Mouse (Mus musculus) MEL (cell line): Measurements from ENCODE around the gene Card10. TPM values are rescaled to one million over a fixed set of nuclear protein-coding genes. Genes with fewer than 3 reads are reported as not detected.

Experiments
- DNase-seq: peaks from one replicate; pipeline ENCODE4 v3.0.0; 2011; ENCODE audit warnings: low read depth, low spot score
- H3K27ac ChIP-seq: 2 replicates; pipeline ENCODE4 v1.5.1; 2012; ENCODE audit warnings: low read depth, mild to moderate bottlenecking, control low read depth, low read length, moderate library complexity; ENCODE audit not compliant: control insufficient read depth
- H3K27me3 ChIP-seq, 2 experiments: fragments of 150-350 bp in 1 of 2; sonication (generic) in 1 of 2; 2 replicates each; pipeline ENCODE4 v1.6.1; 2012; ENCODE audit warnings: low read length in 2 of 2, mild to moderate bottlenecking in 2 of 2, improper control_type of control experiment in 1 of 2, moderate library complexity in 1 of 2; ENCODE audit not compliant: insufficient read depth in 2 of 2, control insufficient read depth in 1 of 2
- H3K36me3 ChIP-seq, 2 experiments: 2 replicates each; pipeline ENCODE4 v1.6.1; 2012 to 2014; ENCODE audit warnings: low read length in 2 of 2, improper control_type of control experiment in 1 of 2, inconsistent platforms in 1 of 2, mild to moderate bottlenecking in 1 of 2; ENCODE audit not compliant: insufficient read depth in 2 of 2, control insufficient read depth in 1 of 2
- H3K4me1 ChIP-seq, 2 experiments: fragments of 150-350 bp in 1 of 2; sonication (generic) in 1 of 2; 2 replicates each; pipeline ENCODE4 v1.6.1; 2012; ENCODE audit warnings: low read length in 2 of 2, improper control_type of control experiment in 1 of 2, mild to moderate bottlenecking in 1 of 2; ENCODE audit not compliant: insufficient read depth in 2 of 2, control insufficient read depth in 1 of 2
- H3K4me3 ChIP-seq, 2 experiments: fragments of 150-350 bp in 1 of 2; sonication (generic) in 1 of 2; 2 replicates each; pipeline ENCODE4 v1.5.1; 2012; ENCODE audit warnings: low read depth in 2 of 2, low read length in 2 of 2, mild to moderate bottlenecking in 2 of 2, moderate library complexity in 2 of 2, control low read depth in 1 of 2, improper control_type of control experiment in 1 of 2; ENCODE audit not compliant: control insufficient read depth in 1 of 2, insufficient read depth in 1 of 2
- H3K79me2 ChIP-seq: 2 replicates; pipeline ENCODE4 v1.6.1; 2012; ENCODE audit warnings: mild to moderate bottlenecking, low read length, moderate library complexity; ENCODE audit not compliant: control insufficient read depth, poor library complexity, insufficient read depth
- H3K9ac ChIP-seq: 2 replicates; pipeline ENCODE4 v1.6.1; 2012; ENCODE audit warnings: low read depth, mild to moderate bottlenecking, control low read depth, low read length, moderate library complexity; ENCODE audit not compliant: control insufficient read depth, poor library complexity, severe bottlenecking
- H3K9me3 ChIP-seq: fragments of 150-350 bp; sonication (generic); replicated peaks from 2 replicates; pipeline ENCODE4 v1.6.1; 2012; ENCODE audit warnings: mild to moderate bottlenecking, low read length, improper control_type of control experiment, moderate library complexity; ENCODE audit not compliant: insufficient read depth
- CHD1 ChIP-seq: IDR thresholded peaks from 2 replicates; pipeline ENCODE4 v1.6.1; 2012; ENCODE audit warnings: low read depth, mild to moderate bottlenecking, inconsistent platforms, low read length, improper control_type of control experiment
- CHD2 ChIP-seq: IDR thresholded peaks from 2 replicates; pipeline ENCODE4 v1.6.1; 2011; ENCODE audit warnings: low read length, improper control_type of control experiment
- CTCF ChIP-seq, 3 experiments: IDR thresholded peaks in 2 of 3; conservative IDR thresholded peaks in 1 of 3; 2 replicates each; pipeline ENCODE4 v1.5.1; 2011 to 2012; ENCODE audit warnings: low read length in 3 of 3, low read depth in 2 of 3, mild to moderate bottlenecking in 2 of 3, improper control_type of control experiment in 1 of 3, inconsistent platforms in 1 of 3, mixed read lengths in 1 of 3, moderate library complexity in 1 of 3; ENCODE audit not compliant: control insufficient read depth in 1 of 3, insufficient read depth in 1 of 3, poor library complexity in 1 of 3, severe bottlenecking in 1 of 3
- EP300 ChIP-seq, 2 experiments: IDR thresholded peaks; 2 replicates each; pipeline ENCODE4 v1.6.1; 2011; ENCODE audit warnings: improper control_type of control experiment in 2 of 2, low read length in 2 of 2, low read depth in 1 of 2, mild to moderate bottlenecking in 1 of 2
- GABPA ChIP-seq: IDR thresholded peaks from 2 replicates; pipeline ENCODE4 v1.6.1; 2012; ENCODE audit warnings: low read depth, mild to moderate bottlenecking, inconsistent platforms, low read length, improper control_type of control experiment, moderate library complexity
- GATA1 ChIP-seq: IDR thresholded peaks from 2 replicates; pipeline ENCODE4 v1.6.1; 2011; ENCODE audit warnings: low read depth, low read length, improper control_type of control experiment
- MYB ChIP-seq: IDR thresholded peaks from 2 replicates; pipeline ENCODE4 v1.6.1; 2011; ENCODE audit warnings: mild to moderate bottlenecking, low read depth, low read length, improper control_type of control experiment
- MYC ChIP-seq: IDR thresholded peaks from 2 replicates; pipeline ENCODE4 v1.6.1; 2011; ENCODE audit warnings: low read depth, mild to moderate bottlenecking, low read length, improper control_type of control experiment, moderate library complexity
- NELFE ChIP-seq: IDR thresholded peaks from 2 replicates; pipeline ENCODE4 v1.6.1; 2011; ENCODE audit warnings: low read depth, low read length, improper control_type of control experiment
- POLR2A ChIP-seq, 2 experiments: IDR thresholded peaks; 2 replicates each; pipeline ENCODE4 v1.6.1; 2011 to 2012; ENCODE audit warnings: low read length in 2 of 2, mild to moderate bottlenecking in 2 of 2, control low read depth in 1 of 2, improper control_type of control experiment in 1 of 2, low read depth in 1 of 2, moderate library complexity in 1 of 2; ENCODE audit not compliant: control insufficient read depth in 1 of 2, insufficient read depth in 1 of 2, poor library complexity in 1 of 2
- POLR2AphosphoS2 ChIP-seq: IDR thresholded peaks from 2 replicates; pipeline ENCODE4 v1.6.1; 2011; ENCODE audit warnings: low read length, improper control_type of control experiment
- RCOR1 ChIP-seq: IDR thresholded peaks from 2 replicates; pipeline ENCODE4 v1.6.1; 2012; ENCODE audit warnings: low read depth, mild to moderate bottlenecking, inconsistent platforms, low read length, improper control_type of control experiment
- SMC3 ChIP-seq: IDR thresholded peaks from 2 replicates; pipeline ENCODE4 v1.6.1; 2011; ENCODE audit warnings: low read depth, low read length, improper control_type of control experiment
- UBTF ChIP-seq: IDR thresholded peaks from 2 replicates; pipeline ENCODE4 v1.6.1; 2012; ENCODE audit warnings: low read depth, mild to moderate bottlenecking, inconsistent platforms, low read length, improper control_type of control experiment, moderate library complexity, borderline replicate concordance; ENCODE audit not compliant: insufficient read depth
- ZKSCAN1 ChIP-seq: IDR thresholded peaks from 2 replicates; pipeline ENCODE4 v1.6.1; 2012; ENCODE audit warnings: low read depth, mild to moderate bottlenecking, inconsistent platforms, low read length, improper control_type of control experiment, moderate library complexity
- polyA plus RNA-seq, 2 experiments: library from polyadenylated mRNA; stranded (reverse) in 1 of 2; unstranded in 1 of 2; fragments of >175 nt in 1 of 2; fragments of >200 nt in 1 of 2; gene quantifications; 2 replicates each; pipeline versions ENCODE4 v1.2.1 to v1.2.4; 2012; ENCODE audit warnings: low replicate concordance in 2 of 2, low read depth in 1 of 2; ENCODE audit not compliant: insufficient read length in 2 of 2, insufficient read depth in 1 of 2, missing spikeins in 1 of 2
- total RNA-seq: library from RNA; depleted of rRNA; stranded (reverse); fragments of 300-350 nt; gene quantifications from 2 replicates; pipeline ENCODE4 v1.2.3, GENCODE M21; 2012

Gene Card10
- total and polyA plus RNA-seq, 3 experiments = not detected

DNA sequence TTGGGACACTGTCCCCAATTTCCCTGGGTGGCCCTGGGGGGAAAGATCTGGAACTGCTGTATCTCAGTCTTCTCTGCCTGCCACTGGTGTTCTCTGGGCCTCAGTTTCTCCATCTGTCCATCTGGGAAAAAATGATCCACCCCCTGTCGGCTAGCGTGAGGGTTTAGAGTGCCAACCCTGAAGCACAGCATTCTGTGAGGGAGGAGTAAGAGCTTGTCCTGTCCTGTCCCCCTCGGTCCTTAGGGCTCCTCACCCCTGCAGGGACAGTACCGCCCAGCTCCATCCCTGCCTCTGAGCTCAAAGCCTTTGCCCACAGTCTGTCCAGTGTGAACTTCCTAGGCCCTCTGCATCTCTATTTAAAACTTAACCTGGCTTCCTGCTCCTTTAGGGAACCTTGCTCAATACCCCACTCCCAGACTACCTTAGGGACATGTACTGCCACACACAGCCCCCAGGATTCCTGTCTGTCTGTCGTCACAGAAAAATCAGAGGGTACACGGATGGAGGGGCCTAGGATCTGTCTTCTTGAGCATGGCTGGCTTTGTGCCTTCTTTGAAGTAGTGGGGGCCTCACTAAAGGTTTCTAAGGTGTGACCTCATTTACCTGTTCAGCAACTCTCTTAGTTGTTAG, 38.4 kb upstream of the Card10 start:
- H3K9me3 ChIP-seq = no peaks in the 10 kb centered on the region
- H3K4me3 ChIP-seq = no peak overlapping the region
- TF ChIP-seq NELFE (no peak), RCOR1 (no peak), CTCF (IDR thresholded peaks at IDR 0.05 in 2 of 3, conservative IDR thresholded peaks at IDR 0.05 in 1 of 3; ENCODE audit: control insufficient read depth in 1 of 3, insufficient read depth in 1 of 3, low read depth in 2 of 3, low read length in 3 of 3, poor library complexity in 1 of 3, severe bottlenecking in 1 of 3) (no peak), EP300 (IDR thresholded peaks at IDR 0.05; ENCODE audit: low read depth in 1 of 2, low read length in 2 of 2) (no peak)
- TF ChIP-seq, all 39 proteins: peak for 0
- Histone ChIP-seq H3K36me3 (peaks cover 0 to 4% of the 10 kb centered on the region in 2 experiments; a peak in 1 of 4 replicates), H3K27me3 (peaks cover 10 to 12% of the 10 kb centered on the region in 2 experiments), H3K9ac (no peak overlapping the region), H3K4me1 (peaks cover 0 to 18% of the 10 kb centered on the region in 2 experiments; a peak in 1 of 4 replicates), H3K79me2 (no peaks in the 10 kb centered on the region), H3K27ac (no peak overlapping the region)
- no peak for DNase-seq

DNA sequence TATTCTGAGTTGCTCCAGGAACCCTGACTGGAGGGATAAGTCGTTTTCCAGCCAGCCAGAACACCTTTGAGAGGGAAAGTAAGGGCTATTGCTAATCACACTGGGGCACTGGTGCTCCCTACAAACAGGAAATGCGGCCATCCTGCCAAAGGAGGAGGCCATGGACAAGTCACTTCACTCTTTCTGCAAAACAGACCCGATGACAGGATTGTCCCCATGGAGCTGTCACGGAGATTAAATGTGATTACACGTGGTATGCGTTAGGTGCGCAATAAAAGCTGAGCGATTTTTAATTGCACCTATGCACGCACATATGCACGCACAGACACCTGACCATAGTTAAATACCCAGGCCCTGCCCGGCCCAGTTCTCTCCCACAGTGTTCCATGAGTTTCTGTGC, 37.9 kb upstream of the Card10 start:
- DNase-seq = no peak
- TF ChIP-seq GATA1 = no peak
- no peak for TF ChIP-seq ZKSCAN1
- no peak for TF ChIP-seq MYC
- TF ChIP-seq CHD1 = no peak
- no peak for TF ChIP-seq POLR2AphosphoS2
- no peak for TF ChIP-seq CTCF (IDR thresholded peaks at IDR 0.05 in 2 of 3, conservative IDR thresholded peaks at IDR 0.05 in 1 of 3; ENCODE audit: control insufficient read depth in 1 of 3, insufficient read depth in 1 of 3, low read depth in 2 of 3, low read length in 3 of 3, poor library complexity in 1 of 3, severe bottlenecking in 1 of 3)
- TF ChIP-seq MYB = no peak
- no peak for TF ChIP-seq POLR2A (IDR thresholded peaks at IDR 0.05; ENCODE audit: control insufficient read depth in 1 of 2, insufficient read depth in 1 of 2, low read depth in 1 of 2, low read length in 2 of 2, poor library complexity in 1 of 2)
- TF ChIP-seq UBTF = no peak
- TF ChIP-seq CHD2 = no peak
- no peak for TF ChIP-seq GABPA
- TF ChIP-seq SMC3 = no peak
- TF ChIP-seq EP300 (IDR thresholded peaks at IDR 0.05; ENCODE audit: low read depth in 1 of 2, low read length in 2 of 2) = no peak
- TF ChIP-seq, all 39 proteins: peak for 0
- Histone ChIP-seq H3K36me3 (peaks cover 0 to 7% of the 10 kb centered on the region in 2 experiments; a peak in 2 of 4 replicates), H3K27ac (no peak overlapping the region), H3K27me3 (peaks cover 10 to 12% of the 10 kb centered on the region in 2 experiments), H3K79me2 (no peaks in the 10 kb centered on the region), H3K4me3 (no peak overlapping the region), H3K9me3 (no peaks in the 10 kb centered on the region), H3K4me1 (peaks cover 0 to 22% of the 10 kb centered on the region in 2 experiments; a peak in 1 of 4 replicates), H3K9ac (no peak overlapping the region)
